Mouse (Mus musculus) forebrain, embryonic 16.5 days (tissue): ENCODE measurements around the gene Gm49405. TPM values are rescaled to one million over a fixed set of nuclear protein-coding genes. Genes with fewer than 3 reads are reported as not detected.
A peak's percentile ranks its signal among the peaks of the same experiment; 100 is the strongest.
"Not testable (repeated sequence)": the region's sequence is repeated elsewhere in the genome, so short reads cannot be mapped to it uniquely, and the experiment has no call there.

Source experiments
- ATAC-seq: fragments of 200-750 bp; cut with Nextera tagmentation; 2 replicates; pipeline ENCODE4 v1.8.0; 2017; ENCODE audit warnings: mild to moderate bottlenecking, moderate library complexity
- H3K27ac ChIP-seq: fragments of 300-500 bp; sonication (generic); 2 replicates; pipeline ENCODE4 v1.5.1; 2014; ENCODE audit warnings: low read length, control low read depth
- H3K27me3 ChIP-seq: fragments of 300-500 bp; sonication (generic); replicated peaks from 2 replicates; pipeline ENCODE4 v1.6.1; 2014; ENCODE audit warnings: low read length; ENCODE audit not compliant: control insufficient read depth, insufficient read depth
- H3K36me3 ChIP-seq: fragments of 300-500 bp; sonication (generic); 2 replicates; pipeline ENCODE4 v1.6.1; 2014; ENCODE audit not compliant: control insufficient read depth, insufficient read depth
- H3K4me1 ChIP-seq: fragments of 300-500 bp; sonication (generic); replicated peaks from 2 replicates; pipeline ENCODE4 v1.6.1; 2014; ENCODE audit warnings: low read length; ENCODE audit not compliant: control insufficient read depth, insufficient read depth
- H3K4me2 ChIP-seq: fragments of 300-500 bp; sonication (generic); 2 replicates; pipeline ENCODE4 v1.6.1; 2014; ENCODE audit warnings: mild to moderate bottlenecking, low read length, control low read depth
- H3K4me3 ChIP-seq: fragments of 300-500 bp; sonication (generic); replicated peaks from 2 replicates; pipeline ENCODE4 v1.5.1; 2014; ENCODE audit warnings: mild to moderate bottlenecking, low read length, control low read depth
- H3K9ac ChIP-seq: fragments of 300-500 bp; sonication (generic); replicated peaks from 2 replicates; pipeline ENCODE4 v1.6.1; 2014; ENCODE audit warnings: low read depth, low read length, control low read depth
- H3K9me3 ChIP-seq: fragments of 300-500 bp; sonication (generic); 2 replicates; pipeline ENCODE4 v1.6.1; 2016; ENCODE audit warnings: low read length; ENCODE audit not compliant: control insufficient read depth
- WGBS: fragments of 180-500 bp; shearing (Covaris S2); extraction: QIAGEN DNeasy Blood & Tissue Kit; methylation state at CpG from one replicate; pipeline ENCODE4 v1.1.7; 2014; 5-methylcytosine and 5-hydroxymethylcytosine counted together
- polyA plus RNA-seq: library from polyadenylated mRNA; unstranded; fragments of >200 nt; fragmentation: Nextera tagmentation; extraction: Ambion mirVana; gene quantifications from 2 replicates; pipeline ENCODE4 v1.2.1, GENCODE M21; 2015

Gm49405 gene
- polyA plus RNA-seq, 1 experiment from 2014 or later = 9.6 TPM

DNA sequence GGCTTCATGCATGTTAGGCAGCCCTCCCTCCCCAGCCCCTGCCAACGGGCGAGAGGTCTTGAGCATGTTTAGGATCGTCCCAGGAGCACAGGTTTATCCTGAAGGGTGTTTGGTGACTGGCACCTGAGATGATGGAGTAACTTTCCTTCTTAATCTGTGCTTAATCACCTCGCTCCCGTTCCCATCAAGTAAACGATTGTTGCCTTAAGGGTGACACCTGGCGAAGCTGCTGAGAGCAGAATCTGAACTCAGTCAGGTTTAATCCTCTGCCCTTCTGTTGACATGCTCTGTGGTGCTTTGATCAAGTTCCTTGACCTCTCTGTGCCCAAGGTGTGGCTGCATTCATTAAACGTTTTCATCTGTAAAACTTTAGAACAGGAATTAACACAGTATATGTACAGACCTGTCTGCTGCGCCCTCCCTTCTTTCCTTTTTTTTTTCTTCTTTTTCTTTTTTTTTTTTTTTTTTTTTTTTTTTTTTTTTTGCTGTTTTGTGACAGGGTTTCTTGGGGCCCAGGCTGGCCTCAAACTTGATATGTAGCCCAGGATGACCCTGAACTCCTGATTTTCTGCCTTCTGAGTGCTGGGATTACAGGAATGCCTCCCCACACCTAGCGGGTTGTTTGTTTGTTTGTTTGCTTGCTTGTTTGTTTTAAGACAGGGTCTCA lies 17.6 kb downstream of the Gm49405 start:
- no peak overlapping the region for H3K4me2 ChIP-seq
- H3K4me1 ChIP-seq = peaks cover 5% of the 10 kb centered on the region; the same call in 1 of the 2 replicates
- H3K27me3 ChIP-seq = no peaks in the 10 kb centered on the region
- H3K9me3 ChIP-seq = no peaks in the 10 kb centered on the region
- no peak overlapping the region for H3K27ac ChIP-seq
- ATAC-seq = no peak
- no peak overlapping the region for H3K9ac ChIP-seq
- no peak overlapping the region for H3K4me3 ChIP-seq
- 66% methylated on average over 10 of the region's 10 CpGs for WGBS
- H3K36me3 ChIP-seq = no peaks in the 10 kb centered on the region

DNA sequence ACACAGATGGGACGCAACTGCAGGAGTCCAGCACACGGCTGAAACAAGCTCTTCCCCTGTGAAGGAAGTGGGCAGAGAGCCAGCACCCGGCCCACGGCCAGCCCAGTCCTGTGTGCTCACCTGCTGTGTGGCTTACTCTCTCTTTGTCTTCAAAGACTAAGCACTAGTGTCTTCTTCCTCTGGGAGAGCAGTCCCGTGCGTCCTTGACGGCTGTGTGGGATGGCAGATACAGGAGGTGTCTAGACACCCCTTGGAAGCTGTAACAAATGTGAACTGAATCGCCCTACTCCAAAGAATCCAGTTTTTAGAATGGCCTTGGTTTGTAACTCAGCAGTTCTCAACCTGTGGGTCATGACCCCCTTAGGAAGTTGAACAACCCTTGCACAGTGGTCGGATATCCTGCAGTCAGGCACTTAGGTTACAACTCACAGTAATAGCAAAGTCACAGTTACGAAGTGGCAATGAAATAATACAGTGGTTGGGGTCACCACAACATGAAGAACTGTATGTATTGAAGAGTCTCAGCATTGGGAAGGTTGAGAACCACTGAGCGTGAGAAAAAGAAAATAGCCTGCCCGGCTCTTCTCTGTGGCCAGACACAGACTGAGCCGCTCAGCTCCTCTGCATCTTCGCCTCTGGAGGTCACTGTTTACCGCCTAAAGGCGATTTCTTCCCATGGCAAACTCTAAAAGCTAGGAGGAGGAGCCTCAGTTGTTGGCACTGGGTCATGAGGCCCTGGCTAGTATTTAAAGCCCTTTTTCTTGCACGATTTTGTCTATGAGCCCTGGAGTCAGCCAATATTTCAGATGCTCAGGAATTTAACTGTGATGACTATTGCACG lies 18.5 kb downstream of the Gm49405 start:
- H3K36me3 ChIP-seq = no peaks in the 10 kb centered on the region
- H3K9ac ChIP-seq = no peak overlapping the region
- H3K4me2 ChIP-seq = no peak overlapping the region
- no peak overlapping the region for H3K4me3 ChIP-seq
- H3K4me1 ChIP-seq = peaks cover 5% of the 10 kb centered on the region; the same call in 1 of the 2 replicates
- ATAC-seq = peak; percentile 71; the same call in 1 of the 2 replicates
- 21% methylated on average over 18 of the region's 18 CpGs for WGBS
- no peak overlapping the region for H3K27ac ChIP-seq
- H3K27me3 ChIP-seq = no peaks in the 10 kb centered on the region
- H3K9me3 ChIP-seq = no peaks in the 10 kb centered on the region

DNA sequence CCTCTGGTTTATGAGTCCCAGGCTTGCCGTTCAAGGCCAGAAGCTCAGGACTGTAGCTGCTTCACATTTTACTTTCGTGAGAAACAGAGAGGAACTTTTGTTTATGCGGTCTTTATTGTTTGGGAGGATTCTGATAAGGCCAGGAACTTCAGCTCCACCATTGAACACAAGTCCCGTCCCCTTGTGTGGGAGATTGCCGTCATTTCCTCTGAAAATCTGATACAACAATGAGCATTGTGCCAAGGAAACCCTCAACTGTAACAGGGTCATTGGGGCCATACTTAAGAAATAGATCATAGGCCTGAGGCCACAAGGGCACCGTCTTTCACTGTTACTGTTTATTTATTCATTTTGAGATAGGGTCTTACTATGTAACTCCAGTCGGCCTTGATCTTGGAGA lies 22.8 kb downstream of the Gm49405 start:
- H3K9me3 ChIP-seq = no peaks in the 10 kb centered on the region
- no peak overlapping the region for H3K4me3 ChIP-seq
- 70% methylated on average over 7 of the region's 7 CpGs for WGBS
- no peaks in the 10 kb centered on the region for H3K27me3 ChIP-seq
- no peak for ATAC-seq
- H3K36me3 ChIP-seq = no peaks in the 10 kb centered on the region
- H3K27ac ChIP-seq = no peak overlapping the region
- no peak overlapping the region for H3K9ac ChIP-seq
- no peak overlapping the region for H3K4me2 ChIP-seq
- peaks cover 5% of the 10 kb centered on the region; the same call in 1 of the 2 replicates for H3K4me1 ChIP-seq

DNA sequence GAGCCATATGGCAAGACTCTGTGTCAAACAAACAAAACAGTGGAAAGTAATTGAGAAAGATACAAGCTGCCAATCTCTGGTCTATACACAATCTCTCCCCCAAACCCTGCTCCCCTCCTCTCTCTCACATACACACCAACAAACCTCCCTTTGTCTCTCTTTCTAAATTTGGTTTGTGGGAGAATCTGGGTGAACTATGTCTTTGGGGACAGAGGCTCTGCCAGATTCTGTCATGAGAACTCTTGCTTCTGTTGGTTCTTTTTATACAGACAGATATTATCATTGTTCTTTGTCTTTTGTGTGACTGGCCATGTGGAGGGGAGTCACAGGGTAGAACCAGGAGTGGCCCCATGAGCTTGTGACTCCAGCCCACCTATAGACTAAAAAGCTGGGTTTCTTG lies 27.1 kb downstream of the Gm49405 start:
- no peak for ATAC-seq
- H3K9me3 ChIP-seq = no peaks in the 10 kb centered on the region
- no peak overlapping the region for H3K9ac ChIP-seq
- H3K4me3 ChIP-seq = no peak overlapping the region
- no peaks in the 10 kb centered on the region for H3K36me3 ChIP-seq
- no peak overlapping the region for H3K4me2 ChIP-seq
- H3K27me3 ChIP-seq = no peaks in the 10 kb centered on the region
- H3K4me1 ChIP-seq = no peaks in the 10 kb centered on the region
- no peak overlapping the region for H3K27ac ChIP-seq

DNA sequence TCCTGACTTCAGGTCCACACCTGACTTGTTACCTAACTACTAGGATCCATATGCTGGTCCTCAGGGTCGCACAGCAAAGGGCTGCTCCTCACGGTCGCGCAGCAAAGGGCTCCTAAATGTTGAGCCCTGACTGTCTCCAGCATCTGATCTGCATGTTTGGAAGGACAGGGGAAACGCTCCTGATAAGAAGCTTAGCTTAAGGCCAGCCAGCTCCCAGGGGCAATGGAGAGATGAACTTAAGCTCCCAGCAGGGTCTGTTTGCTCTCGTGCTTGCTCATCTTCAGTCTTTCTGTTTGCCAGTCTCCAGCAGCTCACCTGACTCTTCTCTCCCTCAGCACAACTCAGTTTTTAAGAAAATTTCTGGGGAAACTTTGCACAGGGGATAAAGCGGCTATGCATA lies 32.2 kb downstream of the Gm49405 start:
- Histone ChIP-seq H3K4me3 (no peak overlapping the region), H3K36me3 (no peaks in the 10 kb centered on the region), H3K4me2 (no peak overlapping the region), H3K9me3 (no peaks in the 10 kb centered on the region), H3K4me1 (peaks cover 9% of the 10 kb centered on the region; the same call in 1 of the 2 replicates), H3K27me3 (no peaks in the 10 kb centered on the region), H3K9ac (no peak overlapping the region), H3K27ac (no peak overlapping the region)
- no peak for ATAC-seq
- 53% methylated on average over 7 of the region's 7 CpGs for WGBS

DNA sequence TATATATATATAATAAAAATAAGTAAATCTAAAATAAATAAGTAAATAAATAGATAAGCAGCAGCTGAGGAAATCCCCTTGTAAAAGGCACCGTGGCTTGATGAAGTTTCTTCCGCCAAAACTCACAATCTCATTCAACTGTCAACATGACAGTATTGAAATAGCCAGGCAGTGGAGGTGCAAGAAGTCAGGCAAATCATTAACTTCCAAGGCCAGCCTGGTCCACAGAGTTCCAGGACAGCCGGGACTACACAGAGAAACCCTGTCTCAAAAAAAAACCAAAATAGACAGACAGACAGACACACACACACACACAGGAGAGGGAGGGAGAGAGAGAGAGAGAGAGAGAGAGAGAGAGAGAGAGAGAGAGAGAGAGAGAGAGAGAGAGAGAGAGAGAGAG lies 32.9 kb downstream of the Gm49405 start:
- WGBS = 86% methylated on average over 3 of the region's 3 CpGs
- no peak overlapping the region for H3K27ac ChIP-seq

DNA sequence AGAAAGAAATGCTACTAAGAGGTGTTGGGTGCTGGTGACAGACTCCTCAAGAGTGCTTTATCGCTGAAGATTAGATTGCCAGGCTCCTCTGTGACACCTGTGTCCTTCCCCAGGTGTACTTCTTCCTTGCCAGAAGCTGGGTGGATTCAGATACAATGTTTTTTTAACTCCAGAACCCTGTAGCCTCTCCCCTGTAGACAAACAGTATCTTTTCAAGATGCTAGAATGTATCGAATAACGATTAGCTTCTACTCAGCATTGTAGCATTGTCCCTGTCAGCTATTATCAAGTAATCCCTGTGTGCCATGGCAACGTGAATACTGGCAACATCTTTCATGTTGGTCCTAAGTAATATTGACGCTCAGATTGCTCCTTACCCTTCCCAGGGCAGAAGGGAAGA lies 33.3 kb downstream of the Gm49405 start:
- WGBS = 49% methylated on average over 5 of the region's 5 CpGs
- Histone ChIP-seq H3K4me1 (peaks cover 12% of the 10 kb centered on the region; the same call in 1 of the 2 replicates), H3K27me3 (no peaks in the 10 kb centered on the region), H3K4me2 (no peak overlapping the region), H3K9me3 (no peaks in the 10 kb centered on the region), H3K9ac (no peak overlapping the region), H3K27ac (no peak overlapping the region), H3K4me3 (no peak overlapping the region), H3K36me3 (no peaks in the 10 kb centered on the region)
- ATAC-seq = no peak

More for the DNA sequence above, 32.9 kb downstream of the Gm49405 start:
- ATAC-seq = no peak
- H3K4me1 ChIP-seq = peaks cover 11% of the 10 kb centered on the region; the same call in 1 of the 2 replicates
- no peaks in the 10 kb centered on the region for H3K9me3 ChIP-seq
- H3K4me3 ChIP-seq = no peak overlapping the region
- no peak overlapping the region for H3K4me2 ChIP-seq
- H3K9ac ChIP-seq = no peak overlapping the region
- H3K36me3 ChIP-seq = no peaks in the 10 kb centered on the region
- H3K27me3 ChIP-seq = no peaks in the 10 kb centered on the region

DNA sequence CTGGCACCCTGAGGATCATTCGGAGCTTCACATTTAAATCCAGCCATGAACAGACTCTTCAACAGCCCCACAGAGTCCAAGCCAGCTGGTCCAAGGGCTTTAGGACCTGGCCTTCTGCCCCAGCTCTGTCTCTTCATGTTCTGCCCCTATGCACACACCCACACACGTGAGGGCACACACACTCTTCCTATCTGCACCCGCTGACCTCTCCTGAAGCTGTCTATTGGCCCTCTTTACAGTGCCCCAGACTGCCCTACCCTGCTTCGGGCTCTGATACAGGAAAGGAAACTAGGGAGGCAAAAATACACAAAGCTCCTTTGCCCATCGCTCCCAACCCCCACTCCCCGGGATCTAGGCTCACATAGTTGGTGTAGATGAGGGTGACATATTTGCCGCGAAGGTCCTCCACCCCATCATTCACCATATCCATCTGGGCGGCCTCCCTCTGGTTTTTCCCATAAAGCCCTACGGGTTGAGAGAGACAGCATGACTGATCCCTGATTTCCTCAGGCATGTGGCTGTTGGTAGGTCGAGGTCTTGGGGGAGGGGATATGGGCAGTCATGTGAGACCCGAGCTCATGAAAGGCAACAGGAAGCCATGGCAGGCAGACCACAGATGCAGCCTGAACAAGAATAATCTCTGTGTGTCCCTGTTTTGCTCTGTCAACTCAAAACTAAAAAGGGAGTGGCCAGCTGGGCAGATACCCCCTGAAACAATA lies 36.1 kb downstream of the Gm49405 start:
- peaks cover 12% of the 10 kb centered on the region; the same call in 1 of the 2 replicates for H3K4me1 ChIP-seq
- H3K36me3 ChIP-seq = no peaks in the 10 kb centered on the region
- no peak overlapping the region for H3K9ac ChIP-seq
- no peak overlapping the region for H3K4me2 ChIP-seq
- H3K9me3 ChIP-seq = no peaks in the 10 kb centered on the region
- no peaks in the 10 kb centered on the region for H3K27me3 ChIP-seq
- ATAC-seq = no peak
- no peak overlapping the region for H3K4me3 ChIP-seq
- WGBS = 85% methylated on average over 12 of the region's 12 CpGs
- no peak overlapping the region for H3K27ac ChIP-seq

DNA sequence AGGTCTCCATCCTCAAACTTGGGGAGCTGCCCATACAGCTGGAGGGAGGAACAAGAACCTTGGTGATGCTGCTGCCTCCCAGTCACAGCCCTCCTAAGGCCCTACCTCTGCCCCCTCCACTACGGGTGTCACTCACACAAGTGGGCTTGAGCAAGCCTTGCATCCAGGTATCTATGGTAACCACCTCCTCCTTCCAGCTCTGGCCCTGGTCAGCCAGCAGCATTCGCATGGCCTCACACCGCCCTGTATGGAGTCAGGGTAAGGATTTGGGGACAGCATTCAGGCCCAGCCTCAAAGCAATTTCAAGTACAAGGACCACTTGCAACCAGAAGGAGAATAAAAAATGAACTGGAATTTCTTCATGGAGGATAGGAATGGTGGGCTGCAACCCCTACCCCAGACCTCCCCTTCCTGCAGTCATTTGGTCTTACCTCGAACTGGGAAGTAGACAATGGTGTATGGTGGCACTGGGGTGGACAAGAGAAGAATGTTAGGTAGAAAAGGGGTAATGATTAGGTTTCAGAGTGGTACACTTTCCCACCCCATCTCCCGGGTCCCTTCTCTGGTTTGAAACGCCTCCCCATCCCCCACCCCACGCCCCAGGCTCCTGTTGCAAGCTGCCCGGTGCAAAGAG lies 36.8 kb downstream of the Gm49405 start:
- H3K9me3 ChIP-seq, H3K36me3 ChIP-seq, H3K27me3 ChIP-seq: not testable (repeated sequence)
- H3K4me2 ChIP-seq = peak overlapping the region; percentile 82
- peaks cover 12% of the 10 kb centered on the region; the same call in 1 of the 2 replicates for H3K4me1 ChIP-seq
- peak overlapping the region; percentile 47 for H3K27ac ChIP-seq
- H3K9ac ChIP-seq = peak overlapping the region; percentile 85
- ATAC-seq = peak; percentile 48
- peak overlapping the region; percentile 69 for H3K4me3 ChIP-seq
- WGBS = 26% methylated on average over 7 of the region's 8 CpGs
